In genomic region chr16:6791655-6792054, GRCm38 (mm10) we compare ENCODE assay signal across 8 mouse cellular contexts.
DNase-seq lines count a peak whose midpoint lies in the region; ATAC-seq and TF ChIP-seq lines count a peak whose summit lies in the region.

No protein-coding gene starts in this region.

- no peaks in the 10 kb centered on the region for H3K27me3 ChIP-seq in hindbrain, embryonic 11.5 days (ENCODE audit: control insufficient read depth, insufficient read depth, low read length)

- peak; percentile 39 for DNase-seq in Muller cell, postnatal 12 days (ENCODE audit: inconsistent ontology term)
- peak; percentile 91 for DNase-seq in brain, embryonic 14.5 days (ENCODE audit: low read depth)
- DNase-seq in fibroblast of lung, adult 2 months (ENCODE audit: low read depth) = peak; percentile 18
- DNase-seq in hindbrain, embryonic 11.5 days (ENCODE audit: low spot score) = peak; percentile 80
- peak; percentile 47 to 58 for DNase-seq in layer of hippocampus, adult 2 months (ENCODE audit: low spot score in 2 of 2)
- DNase-seq in lung, postnatal 14 days = peak; percentile 49
- peak; percentile 70 to 75 for DNase-seq in right cerebral cortex, postnatal 10 days (ENCODE audit: low spot score in 2 of 2)

- H3K4me3 ChIP-seq in hindbrain, embryonic 11.5 days (ENCODE audit: low read depth, low read length) = no peak overlapping the region
- H3K4me3 ChIP-seq in layer of hippocampus, adult 2 months = no peak overlapping the region

- no peak for TF ChIP-seq POLR2A in brain, embryonic 14.5 days (IDR thresholded peaks at IDR 0.05; ENCODE audit: borderline replicate concordance, extremely low read depth, insufficient read depth, insufficient read length, poor library complexity, severe bottlenecking)

- no peaks in the 10 kb centered on the region for H3K36me3 ChIP-seq in hindbrain, embryonic 11.5 days (ENCODE audit: control insufficient read depth, insufficient read depth, low read length)

- H3K27ac ChIP-seq in hindbrain, embryonic 11.5 days (ENCODE audit: low read depth, low read length) = no peak overlapping the region
- H3K27ac ChIP-seq in layer of hippocampus, adult 2 months = no peak overlapping the region

- WGBS in hindbrain, embryonic 11.5 days = 16% methylated on average over 9 of the region's 9 CpGs

- peak; percentile 77 for TF ChIP-seq CTCF in brain, embryonic 14.5 days (IDR thresholded peaks at IDR 0.05; ENCODE audit: borderline replicate concordance, extremely low read depth, insufficient read depth, insufficient read length)
- peak; percentile 80 for TF ChIP-seq CTCF in layer of hippocampus, adult 2 months (conservative IDR thresholded peaks at IDR 0.05)

- no peaks in the 10 kb centered on the region for H3K9me3 ChIP-seq in hindbrain, embryonic 11.5 days (ENCODE audit: control insufficient read depth, low read length)

- no peak overlapping the region for H3K9ac ChIP-seq in hindbrain, embryonic 11.5 days (ENCODE audit: low read depth, low read length)

- no peak overlapping the region for H3K4me2 ChIP-seq in hindbrain, embryonic 11.5 days (replicated peaks; ENCODE audit: low read depth, low read length)

- no peak for ATAC-seq in hindbrain, embryonic 11.5 days (ENCODE audit: low FRiP score)
- no peak for ATAC-seq in inflammation-experienced regulatory T-cells, adult 6 months

- H3K4me1 ChIP-seq in hindbrain, embryonic 11.5 days (replicated peaks; ENCODE audit: control insufficient read depth, insufficient read depth, low read length) = no peaks in the 10 kb centered on the region

Comparison
In these comparisons a context has a peak if more than half of its experiments do, and no peak if none do; other contexts are left out.
1. DNase-seq: peak in every context shown above with its lines; median percentile 91 in brain, embryonic 14.5 days; 80 in hindbrain, embryonic 11.5 days; 72 in right cerebral cortex, postnatal 10 days; 52 in layer of hippocampus, adult 2 months; 49 in lung, postnatal 14 days; 39 in Muller cell, postnatal 12 days; 18 in fibroblast of lung, adult 2 months.